Mouse (Mus musculus): Measurements from ENCODE around the gene Lpp. TPM values are rescaled to one million over a fixed set of nuclear protein-coding genes. Genes with fewer than 3 reads are reported as not detected.

The Lpp gene
- polyA plus RNA-seq, 1 experiment from 2014 or later = 46.6 TPM

DNA sequence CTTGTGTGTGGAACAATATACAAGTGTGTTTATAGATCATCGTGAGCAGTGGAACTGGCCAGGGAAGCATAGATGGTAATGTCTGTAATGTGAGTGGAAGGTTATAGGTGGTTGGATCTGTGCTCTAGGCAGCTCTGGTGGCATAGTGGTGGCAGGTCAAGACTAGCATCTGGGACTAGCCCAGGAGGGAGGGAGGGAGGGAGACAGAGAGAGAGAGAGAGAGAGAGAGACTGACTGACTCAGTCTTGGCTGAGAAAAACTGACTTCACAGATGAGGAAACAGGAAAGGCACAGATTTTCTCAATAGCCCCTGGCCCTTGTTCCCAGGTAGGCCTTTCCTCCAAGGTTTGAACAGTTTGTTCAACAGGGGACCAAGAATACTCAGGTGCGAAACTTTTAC is 7.5 kb downstream of the Lpp start:
- no peak for ATAC-seq (ENCODE audit: insufficient number of reproducible peaks, insufficient read depth, low FRiP score, low read depth)
- H3K4me1 ChIP-seq (ENCODE audit: control insufficient read depth in 2 of 2, insufficient read depth in 2 of 2, low read length in 2 of 2) = peaks cover 7 to 26% of the 10 kb centered on the region in 2 experiments

DNA sequence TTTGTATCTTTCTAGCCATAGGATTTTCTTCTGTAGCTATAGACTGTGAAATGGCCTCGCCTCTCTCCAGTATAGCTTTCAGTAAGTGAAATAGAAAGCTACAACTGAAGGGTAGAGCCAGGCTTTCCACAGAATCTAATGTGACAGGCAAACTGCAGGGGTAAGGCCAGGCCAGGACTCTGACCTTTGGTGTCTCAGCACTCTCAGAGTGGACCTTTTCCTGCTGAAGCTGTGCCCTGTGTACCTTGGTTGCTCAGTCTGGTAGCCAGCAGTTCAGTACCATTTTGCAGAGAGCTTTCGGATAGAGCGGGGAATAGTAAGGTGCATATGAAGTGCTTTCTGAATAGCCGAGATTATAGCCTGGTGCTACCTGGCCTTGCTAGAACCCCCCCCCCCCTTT is 9.5 kb downstream of the Lpp start:
- no peak for ATAC-seq (ENCODE audit: insufficient number of reproducible peaks, insufficient read depth, low FRiP score, low read depth)
- Histone ChIP-seq H3K9me3 (ENCODE audit: control insufficient read depth, low read length) (peaks cover 8% of the 10 kb centered on the region), H3K4me1 (ENCODE audit: control insufficient read depth in 2 of 2, insufficient read depth in 2 of 2, low read length in 2 of 2) (peaks cover 2 to 9% of the 10 kb centered on the region in 2 experiments; a peak in 3 of 4 replicates), H3K36me3 (ENCODE audit: control insufficient read depth, insufficient read depth, low read length) (peaks cover 26% of the 10 kb centered on the region), H3K27me3 (ENCODE audit: control insufficient read depth, insufficient read depth, low read length) (no peaks in the 10 kb centered on the region), H3K27ac (replicated peaks in 1 of 2; ENCODE audit: control insufficient read depth in 1 of 2, insufficient read depth in 1 of 2, low read depth in 2 of 2, low read length in 2 of 2) (no peak overlapping the region), H3K9ac (ENCODE audit: low read length) (no peak overlapping the region), H3K4me2 (ENCODE audit: low read length) (no peak overlapping the region), H3K4me3 (ENCODE audit: control insufficient read depth in 1 of 2, insufficient read depth in 1 of 2, low read depth in 1 of 2, low read length in 2 of 2) (no peak overlapping the region)
- WGBS = 88% methylated on average over 4 of the region's 4 CpGs

More for the DNA sequence above, 7.5 kb downstream of the Lpp start:
- H3K36me3 ChIP-seq (ENCODE audit: control insufficient read depth, insufficient read depth, low read length) = peaks cover 26% of the 10 kb centered on the region
- H3K4me3 ChIP-seq (ENCODE audit: control insufficient read depth in 1 of 2, insufficient read depth in 1 of 2, low read depth in 1 of 2, low read length in 2 of 2) = no peak overlapping the region
- H3K27me3 ChIP-seq (ENCODE audit: control insufficient read depth, insufficient read depth, low read length) = no peaks in the 10 kb centered on the region
- H3K27ac ChIP-seq (replicated peaks in 1 of 2; ENCODE audit: control insufficient read depth in 1 of 2, insufficient read depth in 1 of 2, low read depth in 2 of 2, low read length in 2 of 2) = no peak overlapping the region
- H3K4me2 ChIP-seq (ENCODE audit: low read length) = no peak overlapping the region
- H3K9me3 ChIP-seq (ENCODE audit: control insufficient read depth, low read length) = no peaks in the 10 kb centered on the region; the same call in 1 of the 2 replicates
- no peak overlapping the region for H3K9ac ChIP-seq (ENCODE audit: low read length)
- 80% methylated on average over 2 of the region's 2 CpGs for whole genome bisulfite sequencing

DNA sequence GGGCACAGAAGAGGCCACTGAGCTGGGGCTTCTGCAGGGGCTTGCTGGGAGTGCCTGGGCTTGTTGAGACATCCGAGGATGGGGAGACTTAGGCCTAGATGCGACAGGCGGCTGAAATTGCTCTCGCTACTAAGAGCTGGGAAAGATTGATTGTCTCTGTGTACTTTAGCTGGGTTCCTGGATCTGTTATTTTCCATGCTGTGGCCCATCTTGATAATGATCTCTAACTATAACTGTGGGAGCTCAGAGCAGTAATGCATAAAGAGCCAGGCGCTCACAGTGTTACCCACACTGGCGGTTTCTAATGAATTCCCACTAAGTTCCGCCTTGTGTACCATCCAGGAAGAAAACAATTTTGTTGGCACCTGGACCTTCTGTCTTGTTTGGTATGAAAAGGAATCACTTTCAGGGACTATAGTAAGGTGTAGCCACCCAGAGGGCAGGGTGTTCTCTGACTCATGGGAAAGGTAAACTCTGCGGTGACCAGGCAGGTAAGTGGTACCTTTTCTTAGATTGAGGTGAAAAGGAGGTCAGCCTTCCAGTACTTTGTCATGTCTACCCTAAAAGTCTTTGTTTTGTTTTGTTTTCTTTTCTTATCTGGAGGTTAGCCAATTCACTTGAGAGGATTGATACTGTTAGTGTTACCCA is 10.6 kb downstream of the Lpp start:
- ATAC-seq (ENCODE audit: insufficient number of reproducible peaks, insufficient read depth, low FRiP score, low read depth) = no peak
- Histone ChIP-seq H3K27ac (replicated peaks in 1 of 2; ENCODE audit: control insufficient read depth in 1 of 2, insufficient read depth in 1 of 2, low read depth in 2 of 2, low read length in 2 of 2) (no peak overlapping the region), H3K4me3 (ENCODE audit: control insufficient read depth in 1 of 2, insufficient read depth in 1 of 2, low read depth in 1 of 2, low read length in 2 of 2) (no peak overlapping the region), H3K27me3 (ENCODE audit: control insufficient read depth, insufficient read depth, low read length) (no peaks in the 10 kb centered on the region), H3K9me3 (ENCODE audit: control insufficient read depth, low read length) (peaks cover 8% of the 10 kb centered on the region), H3K4me1 (ENCODE audit: control insufficient read depth in 2 of 2, insufficient read depth in 2 of 2, low read length in 2 of 2) (0 out of 4 replicates have a peak, but pooled peaks cover 0 to 2% of the 10 kb centered on the region in 2 experiments), H3K36me3 (ENCODE audit: control insufficient read depth, insufficient read depth, low read length) (peaks cover 26% of the 10 kb centered on the region), H3K4me2 (ENCODE audit: low read length) (no peak overlapping the region), H3K9ac (ENCODE audit: low read length) (no peak overlapping the region)
- 91% methylated on average over 8 of the region's 8 CpGs for WGBS

DNA sequence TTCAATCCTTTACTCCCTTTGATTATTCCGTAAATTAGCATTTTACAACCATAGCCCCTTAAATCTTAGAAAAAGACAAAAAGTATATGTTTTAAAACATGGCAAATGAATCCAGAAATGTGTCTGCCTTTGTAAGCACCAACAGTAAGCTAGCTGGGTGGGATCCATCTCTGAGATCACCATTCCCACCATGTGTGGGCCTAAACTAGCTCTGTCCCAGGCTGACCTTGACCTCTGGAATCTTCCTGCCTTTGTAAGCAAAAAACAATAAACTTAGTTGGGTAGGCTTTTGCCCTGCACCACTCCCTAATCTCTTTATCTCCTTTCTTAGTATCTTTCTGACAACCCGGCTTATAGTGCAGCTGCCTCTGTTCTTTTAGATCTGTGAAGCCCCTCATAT is 13.2 kb downstream of the Lpp start:
- WGBS = 92% methylated on average over 2 of the region's 2 CpGs
- no peak overlapping the region for H3K4me3 ChIP-seq (ENCODE audit: control insufficient read depth in 1 of 2, insufficient read depth in 1 of 2, low read depth in 1 of 2, low read length in 2 of 2)
- no peak for ATAC-seq (ENCODE audit: insufficient number of reproducible peaks, insufficient read depth, low FRiP score, low read depth)
- no peak overlapping the region for H3K9ac ChIP-seq (ENCODE audit: low read length)
- H3K4me1 ChIP-seq (ENCODE audit: control insufficient read depth in 2 of 2, insufficient read depth in 2 of 2, low read length in 2 of 2) = no peaks in the 10 kb centered on the region
- no peaks in the 10 kb centered on the region for H3K27me3 ChIP-seq (ENCODE audit: control insufficient read depth, insufficient read depth, low read length)
- H3K4me2 ChIP-seq (ENCODE audit: low read length) = no peak overlapping the region
- H3K36me3 ChIP-seq (ENCODE audit: control insufficient read depth, insufficient read depth, low read length) = peaks cover 33% of the 10 kb centered on the region
- peaks cover 8% of the 10 kb centered on the region for H3K9me3 ChIP-seq (ENCODE audit: control insufficient read depth, low read length)
- H3K27ac ChIP-seq (replicated peaks in 1 of 2; ENCODE audit: control insufficient read depth in 1 of 2, insufficient read depth in 1 of 2, low read depth in 2 of 2, low read length in 2 of 2) = no peak overlapping the region

DNA sequence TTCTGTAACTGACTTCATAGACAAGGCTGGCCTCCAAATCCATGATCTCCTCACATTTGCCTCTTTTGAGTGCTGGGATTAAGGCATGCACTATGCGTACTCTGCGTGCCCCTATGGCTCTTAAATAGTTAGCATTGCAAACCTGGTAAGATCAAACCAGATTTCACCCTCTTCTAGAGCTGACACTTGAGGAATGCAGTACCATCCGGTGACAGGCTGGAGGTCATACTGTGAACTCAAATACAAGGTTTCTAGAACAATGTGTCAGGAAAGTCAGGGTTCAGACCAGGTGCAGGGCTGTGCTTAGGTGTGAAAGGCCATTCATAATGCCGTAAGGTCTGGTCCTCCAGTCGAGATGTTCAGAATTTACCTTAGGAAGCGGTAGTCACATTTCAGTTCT is 18.0 kb downstream of the Lpp start:
- H3K4me3 ChIP-seq (ENCODE audit: control insufficient read depth in 1 of 2, insufficient read depth in 1 of 2, low read depth in 1 of 2, low read length in 2 of 2) = no peak overlapping the region
- 80% methylated on average over 6 of the region's 6 CpGs for WGBS
- H3K4me2 ChIP-seq (ENCODE audit: low read length) = no peak overlapping the region

DNA sequence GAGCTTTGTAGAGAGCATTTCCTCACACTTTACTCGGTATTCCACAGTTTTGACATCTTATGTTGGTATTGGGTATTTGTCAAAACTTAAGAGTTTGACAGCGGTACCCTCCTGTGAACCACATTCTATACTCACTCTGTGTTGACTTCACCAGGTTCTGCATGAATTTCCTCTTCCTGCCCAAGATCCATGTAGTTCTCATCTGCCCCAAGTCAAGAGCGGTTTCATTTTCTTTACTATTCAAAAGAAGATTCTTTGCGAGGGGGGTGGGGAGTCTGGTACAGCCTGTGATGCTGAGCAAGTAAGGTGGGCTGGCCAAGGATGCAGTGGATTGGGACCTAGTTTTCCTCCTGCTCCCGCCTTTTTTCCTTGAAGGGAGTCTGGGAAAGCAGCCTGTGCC is 18.9 kb downstream of the Lpp start:
- H3K4me3 ChIP-seq (ENCODE audit: control insufficient read depth in 1 of 2, insufficient read depth in 1 of 2, low read depth in 1 of 2, low read length in 2 of 2) = no peak overlapping the region
- no peaks in the 10 kb centered on the region for H3K27me3 ChIP-seq (ENCODE audit: control insufficient read depth, insufficient read depth, low read length)
- H3K36me3 ChIP-seq (ENCODE audit: control insufficient read depth, insufficient read depth, low read length) = peaks cover 29% of the 10 kb centered on the region
- H3K27ac ChIP-seq (replicated peaks in 1 of 2; ENCODE audit: control insufficient read depth in 1 of 2, insufficient read depth in 1 of 2, low read depth in 2 of 2, low read length in 2 of 2) = no peak overlapping the region
- WGBS = 88% methylated on average over 5 of the region's 5 CpGs
- no peak overlapping the region for H3K9ac ChIP-seq (ENCODE audit: low read length)
- peaks cover 6 to 18% of the 10 kb centered on the region in 2 experiments for H3K4me1 ChIP-seq (ENCODE audit: control insufficient read depth in 2 of 2, insufficient read depth in 2 of 2, low read length in 2 of 2)
- no peak for ATAC-seq (ENCODE audit: insufficient number of reproducible peaks, insufficient read depth, low FRiP score, low read depth)
- H3K4me2 ChIP-seq (ENCODE audit: low read length) = no peak overlapping the region
- no peaks in the 10 kb centered on the region for H3K9me3 ChIP-seq (ENCODE audit: control insufficient read depth, low read length)

More for the DNA sequence above, 18.0 kb downstream of the Lpp start:
- no peak overlapping the region for H3K9ac ChIP-seq (ENCODE audit: low read length)
- ATAC-seq (ENCODE audit: insufficient number of reproducible peaks, insufficient read depth, low FRiP score, low read depth) = no peak
- peaks cover 4% of the 10 kb centered on the region for H3K9me3 ChIP-seq (ENCODE audit: control insufficient read depth, low read length)
- H3K4me1 ChIP-seq (ENCODE audit: control insufficient read depth in 2 of 2, insufficient read depth in 2 of 2, low read length in 2 of 2) = peaks cover 3 to 9% of the 10 kb centered on the region in 2 experiments
- peaks cover 24% of the 10 kb centered on the region for H3K36me3 ChIP-seq (ENCODE audit: control insufficient read depth, insufficient read depth, low read length)
- H3K27me3 ChIP-seq (ENCODE audit: control insufficient read depth, insufficient read depth, low read length) = no peaks in the 10 kb centered on the region
- no peak overlapping the region for H3K27ac ChIP-seq (replicated peaks in 1 of 2; ENCODE audit: control insufficient read depth in 1 of 2, insufficient read depth in 1 of 2, low read depth in 2 of 2, low read length in 2 of 2)

DNA sequence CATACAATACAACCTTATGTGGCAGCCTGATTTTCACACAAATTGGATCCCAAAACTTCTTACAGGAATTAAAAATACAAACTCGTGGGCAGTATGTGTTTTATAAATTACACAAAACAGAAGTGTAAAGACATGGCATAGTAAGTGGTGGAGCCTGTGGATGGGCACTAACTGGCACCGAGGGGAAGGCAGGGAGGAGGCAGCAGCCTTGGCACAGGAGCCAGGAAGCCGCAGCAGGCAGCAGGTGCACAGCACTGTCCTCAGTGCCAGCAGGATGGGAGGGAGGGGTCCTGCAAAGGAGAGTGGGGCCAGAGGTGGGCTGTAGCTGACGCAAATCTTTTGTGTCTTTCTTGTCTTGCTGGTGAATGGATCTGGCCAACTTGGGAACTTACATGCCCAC is 19.8 kb downstream of the Lpp start:
- H3K4me3 ChIP-seq (ENCODE audit: control insufficient read depth in 1 of 2, insufficient read depth in 1 of 2, low read depth in 1 of 2, low read length in 2 of 2) = no peak overlapping the region
- peaks cover 14 to 27% of the 10 kb centered on the region in 2 experiments for H3K4me1 ChIP-seq (ENCODE audit: control insufficient read depth in 2 of 2, insufficient read depth in 2 of 2, low read length in 2 of 2)
- 80% methylated on average over 4 of the region's 4 CpGs for WGBS
- H3K27me3 ChIP-seq (ENCODE audit: control insufficient read depth, insufficient read depth, low read length) = no peaks in the 10 kb centered on the region
- ATAC-seq (ENCODE audit: insufficient number of reproducible peaks, insufficient read depth, low FRiP score, low read depth) = no peak
- H3K4me2 ChIP-seq (ENCODE audit: low read length) = no peak overlapping the region
- H3K9me3 ChIP-seq (ENCODE audit: control insufficient read depth, low read length) = no peaks in the 10 kb centered on the region
- H3K36me3 ChIP-seq (ENCODE audit: control insufficient read depth, insufficient read depth, low read length) = peaks cover 29% of the 10 kb centered on the region
- H3K27ac ChIP-seq (replicated peaks in 1 of 2; ENCODE audit: control insufficient read depth in 1 of 2, insufficient read depth in 1 of 2, low read depth in 2 of 2, low read length in 2 of 2) = no peak overlapping the region
- H3K9ac ChIP-seq (ENCODE audit: low read length) = no peak overlapping the region

DNA sequence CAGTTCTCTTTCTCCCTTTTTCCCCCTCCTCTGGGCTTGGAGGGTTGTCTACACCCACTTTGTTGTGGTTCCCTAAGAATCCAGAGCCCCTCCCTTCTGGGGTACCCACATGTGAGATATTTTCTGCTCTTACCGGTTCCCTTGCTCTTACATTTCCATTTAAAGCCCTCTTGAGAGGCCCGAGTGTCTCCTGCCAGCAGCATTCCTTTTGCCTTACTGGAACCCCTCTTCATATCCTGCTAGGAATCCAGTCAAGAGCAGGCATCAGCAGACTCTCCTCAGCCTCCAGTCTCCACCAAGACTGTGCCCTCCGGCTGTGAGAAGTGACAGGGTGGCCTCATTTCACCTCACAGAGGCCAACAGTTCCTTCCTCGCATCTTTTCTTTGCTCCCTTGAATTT is 24.7 kb downstream of the Lpp start:
- Histone ChIP-seq H3K4me2 (ENCODE audit: low read length) (peak overlapping the region; percentile 26; the same call in 1 of the 2 replicates), H3K4me3 (ENCODE audit: control insufficient read depth in 1 of 2, insufficient read depth in 1 of 2, low read depth in 1 of 2, low read length in 2 of 2) (no peak overlapping the region), H3K27ac (replicated peaks in 1 of 2; ENCODE audit: control insufficient read depth in 1 of 2, insufficient read depth in 1 of 2, low read depth in 2 of 2, low read length in 2 of 2) (peak overlapping the region; percentile 82 to 91), H3K9ac (ENCODE audit: low read length) (peak overlapping the region; percentile 39; the same call in 1 of the 2 replicates), H3K36me3 (ENCODE audit: control insufficient read depth, insufficient read depth, low read length) (peaks cover 24% of the 10 kb centered on the region), H3K4me1 (ENCODE audit: control insufficient read depth in 2 of 2, insufficient read depth in 2 of 2, low read length in 2 of 2) (peaks cover 24 to 47% of the 10 kb centered on the region in 2 experiments), H3K9me3 (ENCODE audit: control insufficient read depth, low read length) (no peaks in the 10 kb centered on the region), H3K27me3 (ENCODE audit: control insufficient read depth, insufficient read depth, low read length) (no peaks in the 10 kb centered on the region)
- ATAC-seq (ENCODE audit: insufficient number of reproducible peaks, insufficient read depth, low FRiP score, low read depth) = peak; percentile 68
- 39% methylated on average over 4 of the region's 4 CpGs for WGBS

All from heart, embryonic 14.5 days (tissue).